Mouse (Mus musculus): Measurements from ENCODE around the gene Vmac.
A peak's percentile ranks its signal among the peaks of the same experiment; 100 is the strongest.

The Vmac gene

GRCm38 (mm10) chr17:56717363-56718058 lies at the start of gene Vmac, which contains the start of gene Ndufa11:
Gene Vmac, minus strand, starts transcription at chr17:56718022.
Gene Ndufa11, plus strand, starts transcription at chr17:56717767.
- peak; percentile 98 for DNase-seq (ENCODE audit: low spot score)

- DNase-seq (ENCODE audit: low spot score), result no peak
These were observed 49.0 kb upstream of the Vmac start for GRCm38 (mm10) chr17:56766631-56767405.

GRCm38 (mm10) chr17:56765431-56765830 lies 47.6 kb upstream of the Vmac start:
- no peak for DNase-seq (ENCODE audit: low spot score)

- DNase-seq (ENCODE audit: low spot score), result peak; percentile 95
These were observed 46.9 kb upstream of the Vmac start, which contains the start of gene Dus3l for GRCm38 (mm10) chr17:56764474-56765354. Gene Dus3l, plus strand, starts transcription at chr17:56764757.

- no peak for DNase-seq (ENCODE audit: low spot score)
These were observed 46.0 kb upstream of the Vmac start for GRCm38 (mm10) chr17:56763741-56764250.

GRCm38 (mm10) chr17:56762769-56763731 lies 45.2 kb upstream of the Vmac start:
- DNase-seq (ENCODE audit: low spot score), result peak; percentile 63

- peak; percentile 72 for DNase-seq (ENCODE audit: low spot score)
These were observed 44.2 kb upstream of the Vmac start for GRCm38 (mm10) chr17:56761991-56762410.

- DNase-seq (ENCODE audit: low spot score), result no peak
These were observed 43.3 kb upstream of the Vmac start for GRCm38 (mm10) chr17:56761077-56761476.

- DNase-seq (ENCODE audit: low spot score), result no peak
These were observed 41.4 kb upstream of the Vmac start for GRCm38 (mm10) chr17:56759261-56759660.

- no peak for DNase-seq (ENCODE audit: low spot score)
These were observed 40.3 kb upstream of the Vmac start for GRCm38 (mm10) chr17:56758132-56758531.

- DNase-seq (ENCODE audit: low spot score), result no peak
These were observed 39.7 kb upstream of the Vmac start, which contains the start of gene Nrtn for GRCm38 (mm10) chr17:56757416-56758123. Gene Nrtn, minus strand, starts transcription at chr17:56757530.

GRCm38 (mm10) chr17:56756703-56757399 lies 39.0 kb upstream of the Vmac start:
- no peak for DNase-seq (ENCODE audit: low spot score)

- DNase-seq (ENCODE audit: low spot score), result no peak
These were observed 36.7 kb upstream of the Vmac start for GRCm38 (mm10) chr17:56754271-56755185.

- no peak for DNase-seq (ENCODE audit: low spot score)
These were observed 35.6 kb upstream of the Vmac start for GRCm38 (mm10) chr17:56753452-56753851.

GRCm38 (mm10) chr17:56751404-56752072 lies 33.7 kb upstream of the Vmac start:
- no peak for DNase-seq (ENCODE audit: low spot score)

GRCm38 (mm10) chr17:56744173-56744572 lies 26.4 kb upstream of the Vmac start:
- no peak for DNase-seq (ENCODE audit: low spot score)

- DNase-seq (ENCODE audit: low spot score), result no peak
These were observed 23.0 kb upstream of the Vmac start for GRCm38 (mm10) chr17:56740788-56741160.
